Mouse (Mus musculus) ES-E14 (cell line): ENCODE results near the gene Cep128.

ENCODE experiments used
- CHD2 ChIP-seq: IDR thresholded peaks from 2 replicates; pipeline ENCODE4 v1.6.1; 2014; ENCODE audit warnings: mild to moderate bottlenecking, low read depth, low read length, inconsistent platforms
- HCFC1 ChIP-seq: IDR thresholded peaks from 2 replicates; pipeline ENCODE4 v1.6.1; 2012; ENCODE audit warnings: low read length, inconsistent platforms, borderline replicate concordance; ENCODE audit not compliant: insufficient read depth
- ZC3H11A ChIP-seq: IDR thresholded peaks from 2 replicates; pipeline ENCODE4 v1.6.1; 2012; ENCODE audit warnings: low read depth, mild to moderate bottlenecking, inconsistent platforms, low read length, borderline replicate concordance

DNA sequence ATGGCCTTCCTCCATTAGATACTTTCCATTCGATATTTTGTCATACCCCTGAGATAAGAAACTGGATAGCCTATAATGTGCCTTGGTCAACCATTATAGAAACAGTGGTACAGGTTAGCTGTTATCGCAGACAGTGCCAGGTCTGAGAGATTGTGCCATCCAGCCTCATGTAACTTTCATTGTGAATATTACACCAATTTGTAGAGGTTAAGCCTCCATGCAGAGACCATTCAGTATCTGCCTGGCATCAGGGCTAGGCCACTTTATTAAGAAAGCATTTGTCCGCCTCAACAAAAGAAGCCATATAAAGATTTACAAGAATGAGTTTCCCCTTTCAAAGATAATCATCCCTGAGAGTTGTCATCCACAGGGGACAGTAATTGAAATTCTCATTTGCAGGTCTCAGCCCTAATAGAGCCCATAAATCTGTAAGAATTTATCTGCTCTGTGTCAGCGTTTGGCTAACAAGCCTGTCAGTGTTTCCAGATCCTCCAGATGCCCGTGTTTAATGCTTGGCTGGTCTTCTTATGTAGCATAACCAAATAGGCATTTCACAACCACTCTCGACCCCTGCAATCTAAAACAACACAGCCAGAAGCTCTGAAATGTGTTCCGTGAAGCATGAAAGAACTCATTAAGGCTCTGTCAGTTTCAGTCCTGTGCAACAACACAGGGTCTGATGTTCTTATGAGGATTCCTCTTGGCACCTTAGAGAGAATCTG lies 28.4 kb upstream of the Cep128 start:
- TF ChIP-seq CHD2 (no peak), HCFC1 (no peak), ZC3H11A (no peak)
